Mouse (Mus musculus): ENCODE measurements around the gene Slfnl1. TPM values are rescaled to one million over a fixed set of nuclear protein-coding genes. Genes with fewer than 3 reads are reported as not detected.

Slfnl1 gene
- polyA plus RNA-seq, 1 experiment from 2014 or later: 0.11 TPM

DNA sequence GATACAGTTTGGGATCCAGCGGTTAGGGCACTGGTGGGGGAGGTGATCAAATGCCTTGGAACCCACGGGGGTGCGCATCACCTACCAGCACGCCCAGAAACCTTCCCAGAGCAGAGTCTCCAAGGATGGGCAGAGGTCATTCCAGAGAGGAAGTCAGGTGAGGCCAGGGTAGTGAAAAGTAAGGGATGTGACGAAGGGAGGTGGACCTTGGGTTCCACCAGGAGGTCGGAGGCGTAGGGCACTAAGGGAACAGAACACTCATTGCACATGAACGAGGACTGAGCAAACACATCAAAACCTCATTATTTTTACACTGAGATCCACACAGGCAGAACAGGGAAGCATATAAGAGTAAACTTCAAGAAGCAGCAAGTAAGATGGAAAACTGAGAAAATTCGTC, 49.7 kb downstream of the Slfnl1 start:
- no peaks in the 10 kb centered on the region for H3K36me3 ChIP-seq
- peaks cover 10% of the 10 kb centered on the region for H3K27me3 ChIP-seq (replicated peaks)
- WGBS: 81% methylated on average over 9 of the region's 9 CpGs
- H3K9me3 ChIP-seq: no peaks in the 10 kb centered on the region
- H3K4me1 ChIP-seq: no peaks in the 10 kb centered on the region
- H3K27ac ChIP-seq (replicated peaks): no peak overlapping the region
- no peak overlapping the region for H3K9ac ChIP-seq
- H3K4me2 ChIP-seq: no peak overlapping the region
- no peak for ATAC-seq (ENCODE audit: extremely low read depth, insufficient number of reproducible peaks, low FRiP score, low TSS enrichment)
- H3K4me3 ChIP-seq: no peak overlapping the region

Other genes with a start within 250 kb of the Slfnl1 start
- gene Foxo6, start 244.9 kb upstream of the Slfnl1 start, polyA plus RNA-seq (2015; fragmentation: Nextera tagmentation; extraction: Ambion mirVana): 0.10 TPM in 1 of 2 replicates, not detected in the other
- gene Scmh1, start 127.0 kb upstream of the Slfnl1 start, polyA plus RNA-seq (2015; fragmentation: Nextera tagmentation; extraction: Ambion mirVana): 67.8 and 70.0 TPM in 2 replicates
- 99.8 and 100 TPM in 2 replicates for gene Ctps, start 38.0 kb downstream of the Slfnl1 start, polyA plus RNA-seq (2015; fragmentation: Nextera tagmentation; extraction: Ambion mirVana)
- gene Gm8439, start 56.5 kb downstream of the Slfnl1 start, polyA plus RNA-seq (2015; fragmentation: Nextera tagmentation; extraction: Ambion mirVana): 0.41 TPM in 1 of 2 replicates, not detected in the other
- 21.8 and 23.7 TPM in 2 replicates for gene Cited4, start 134.3 kb downstream of the Slfnl1 start, polyA plus RNA-seq (2015; fragmentation: Nextera tagmentation; extraction: Ambion mirVana)
- 0.45 and 0.83 TPM in 2 replicates for gene Kcnq4, start 216.4 kb downstream of the Slfnl1 start, polyA plus RNA-seq (2015; fragmentation: Nextera tagmentation; extraction: Ambion mirVana)